Mouse (Mus musculus): Measurements from ENCODE around the gene Golga5. TPM values are rescaled to one million over a fixed set of nuclear protein-coding genes. Genes with fewer than 3 reads are reported as not detected.

Gene Golga5
- polyA plus RNA-seq, 1 experiment from 2014 or later = 24.6 TPM

DNA sequence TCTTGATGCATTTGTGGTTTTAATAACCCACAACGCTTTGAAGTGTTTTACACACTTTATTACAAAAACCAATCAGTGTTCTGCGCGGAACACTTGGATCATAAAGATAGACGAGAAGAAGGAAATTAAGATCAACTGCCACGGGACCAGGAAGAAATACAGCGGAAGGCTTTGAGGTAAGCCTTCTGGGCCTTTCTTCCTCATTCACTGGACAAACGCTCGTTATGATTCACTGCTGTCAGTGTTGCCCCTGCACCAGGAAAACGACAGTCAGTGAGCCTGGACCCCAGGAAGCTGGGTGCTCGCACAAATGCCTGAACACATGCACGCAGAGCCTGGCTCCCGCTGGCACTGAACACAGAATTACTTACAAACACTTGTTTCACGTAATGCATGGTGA lies 48.7 kb downstream of the Golga5 start:
- H3K9ac ChIP-seq (replicated peaks) = no peak overlapping the region
- no peak overlapping the region for H3K27ac ChIP-seq (replicated peaks)
- H3K36me3 ChIP-seq = no peaks in the 10 kb centered on the region
- no peak overlapping the region for H3K4me3 ChIP-seq (replicated peaks)
- no peak overlapping the region for H3K4me2 ChIP-seq
- H3K27me3 ChIP-seq (replicated peaks) = no peaks in the 10 kb centered on the region
- H3K9me3 ChIP-seq (replicated peaks) = no peaks in the 10 kb centered on the region
- ATAC-seq (ENCODE audit: low FRiP score) = no peak
- 54% methylated on average over 13 of the region's 13 CpGs for WGBS
- peaks cover 8% of the 10 kb centered on the region; the same call in 1 of the 2 replicates for H3K4me1 ChIP-seq

DNA sequence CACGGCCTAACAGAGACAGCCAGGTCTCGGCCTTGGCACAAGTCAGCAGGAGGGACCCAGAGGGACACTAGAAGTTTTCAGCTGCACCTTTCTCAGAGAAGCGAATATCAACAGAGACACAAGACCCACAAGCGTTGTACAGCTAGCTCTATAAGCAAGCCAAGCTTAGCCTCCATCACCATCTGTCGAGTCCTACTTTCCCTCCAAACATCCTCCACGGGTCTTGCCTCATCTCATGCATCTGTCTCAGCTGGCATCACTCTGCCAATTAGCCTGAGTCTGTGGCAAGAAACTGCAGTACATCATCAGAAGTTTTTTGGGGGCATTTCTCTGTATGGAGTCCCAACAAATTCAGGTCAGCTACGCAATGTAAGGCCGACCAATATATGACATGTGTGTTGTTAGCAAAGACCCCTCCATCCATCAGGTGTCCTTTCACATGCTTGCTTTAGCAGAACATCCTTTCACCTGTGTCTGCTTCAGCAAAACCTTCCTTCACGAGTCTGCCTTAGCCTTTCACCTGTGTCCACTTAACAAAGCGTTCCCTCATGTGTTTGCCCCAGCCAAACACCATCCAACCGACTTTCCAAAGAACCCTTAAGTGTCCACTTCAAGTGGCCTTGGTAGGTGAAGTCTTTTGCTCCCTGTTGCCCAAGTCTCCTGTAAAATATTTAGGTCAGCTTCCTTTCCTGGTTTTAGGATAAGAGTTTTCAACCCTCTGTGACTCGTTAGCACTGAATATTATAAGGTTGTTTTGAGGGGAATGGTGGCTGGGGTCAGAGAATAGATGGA lies 51.2 kb downstream of the Golga5 start:
- Histone ChIP-seq H3K9ac (replicated peaks) (no peak overlapping the region), H3K9me3 (replicated peaks) (no peaks in the 10 kb centered on the region), H3K4me3 (replicated peaks) (no peak overlapping the region), H3K27me3 (replicated peaks) (no peaks in the 10 kb centered on the region), H3K4me2 (no peak overlapping the region), H3K27ac (replicated peaks) (no peak overlapping the region), H3K4me1 (peaks cover 8% of the 10 kb centered on the region; the same call in 1 of the 2 replicates), H3K36me3 (no peaks in the 10 kb centered on the region)
- ATAC-seq (ENCODE audit: low FRiP score) = no peak
- WGBS = 90% methylated on average over 12 of the region's 12 CpGs

DNA sequence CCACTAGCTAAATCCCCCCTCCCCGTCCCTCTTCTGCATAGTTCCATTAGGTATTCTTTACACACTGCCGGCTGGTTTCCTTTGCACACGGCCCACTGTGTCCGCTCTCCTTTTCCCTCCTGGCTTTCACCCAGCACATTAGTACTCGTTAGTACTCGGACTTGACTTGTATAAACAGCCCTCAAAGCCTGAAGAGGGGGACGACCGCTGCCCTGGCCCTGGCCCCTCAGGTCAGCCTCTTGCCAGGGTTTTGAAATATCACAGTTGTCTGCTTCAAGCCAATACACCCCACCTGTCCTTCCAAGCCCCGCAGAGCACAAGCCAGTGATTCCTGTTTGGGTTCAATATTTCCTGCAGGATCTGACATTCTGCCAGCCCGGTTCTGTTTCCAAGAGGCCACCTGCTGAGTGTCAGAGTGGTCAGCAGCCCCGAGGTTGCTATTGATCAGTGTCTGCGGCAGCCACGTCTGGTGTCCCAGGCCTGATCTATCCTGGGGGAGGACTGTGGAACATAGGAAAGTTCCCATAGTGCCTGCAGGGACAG lies 52.9 kb downstream of the Golga5 start:
- Histone ChIP-seq H3K4me3 (replicated peaks) (no peak overlapping the region), H3K4me2 (no peak overlapping the region), H3K9me3 (replicated peaks) (no peaks in the 10 kb centered on the region), H3K27ac (replicated peaks) (no peak overlapping the region), H3K9ac (replicated peaks) (no peak overlapping the region), H3K27me3 (replicated peaks) (no peaks in the 10 kb centered on the region), H3K36me3 (no peaks in the 10 kb centered on the region), H3K4me1 (peaks cover 8% of the 10 kb centered on the region; the same call in 1 of the 2 replicates)
- no peak; the same call in 1 of the 2 replicates for ATAC-seq (ENCODE audit: low FRiP score)
- 35% methylated on average over 13 of the region's 13 CpGs for WGBS

DNA sequence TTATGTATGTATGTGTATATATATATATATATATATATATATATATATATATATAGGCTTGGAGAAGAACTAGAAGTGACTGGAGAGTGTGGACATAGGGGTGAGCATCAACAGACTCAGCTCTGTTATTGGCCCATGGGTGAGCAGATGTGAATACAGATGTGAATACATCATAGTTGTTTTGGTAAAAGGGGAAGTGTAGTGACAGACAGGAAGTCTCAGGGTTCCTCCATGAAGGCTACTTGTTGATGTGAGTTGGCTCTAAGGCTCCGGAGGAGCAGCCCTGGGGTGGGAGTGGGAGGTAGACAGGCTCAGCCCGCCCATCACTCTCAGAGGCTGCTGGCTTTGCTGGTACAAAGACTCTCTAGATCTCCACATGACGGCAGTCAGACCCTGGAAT lies 55.3 kb downstream of the Golga5 start:
- Histone ChIP-seq H3K4me3 (replicated peaks) (no peak overlapping the region), H3K9me3 (replicated peaks) (no peaks in the 10 kb centered on the region), H3K27ac (replicated peaks) (no peak overlapping the region), H3K36me3 (no peaks in the 10 kb centered on the region), H3K4me1 (peaks cover 8% of the 10 kb centered on the region; the same call in 1 of the 2 replicates), H3K9ac (replicated peaks) (no peak overlapping the region), H3K27me3 (replicated peaks) (no peaks in the 10 kb centered on the region), H3K4me2 (no peak overlapping the region)
- no peak for ATAC-seq (ENCODE audit: low FRiP score)
- 61% methylated on average over 3 of the region's 3 CpGs for WGBS

GRCm38 (mm10) chr12:102524760-102525159 lies 55.8 kb downstream of the Golga5 start:
- no peak for ATAC-seq (ENCODE audit: low FRiP score)
- H3K27me3 ChIP-seq (replicated peaks) = no peaks in the 10 kb centered on the region
- peaks cover 8% of the 10 kb centered on the region; the same call in 1 of the 2 replicates for H3K4me1 ChIP-seq
- 23% methylated on average over 6 of the region's 6 CpGs for WGBS
- H3K4me3 ChIP-seq (replicated peaks) = no peak overlapping the region
- H3K27ac ChIP-seq (replicated peaks) = no peak overlapping the region
- no peak overlapping the region for H3K4me2 ChIP-seq
- H3K36me3 ChIP-seq = no peaks in the 10 kb centered on the region
- H3K9ac ChIP-seq (replicated peaks) = no peak overlapping the region
- H3K9me3 ChIP-seq (replicated peaks) = no peaks in the 10 kb centered on the region

DNA sequence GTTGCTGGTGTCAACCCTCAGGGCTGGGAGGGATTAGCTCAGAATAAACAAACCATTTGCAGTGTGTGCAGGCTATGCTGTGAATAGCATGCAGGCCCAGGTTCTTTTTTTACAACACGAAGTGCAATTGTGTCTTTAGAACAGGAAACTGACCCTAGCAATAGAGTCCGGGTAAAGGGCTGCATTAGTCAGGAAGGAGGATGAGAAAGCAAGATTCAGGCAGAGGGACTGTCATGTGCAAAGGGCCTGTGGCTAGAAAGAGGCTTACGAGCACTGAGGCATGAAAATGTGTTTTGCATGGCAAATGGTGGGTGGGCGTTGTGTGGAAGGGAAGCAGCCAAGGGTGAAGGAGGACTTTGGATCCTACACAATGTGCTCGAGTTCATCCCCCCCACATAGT lies 59.1 kb downstream of the Golga5 start:
- Histone ChIP-seq H3K27ac (replicated peaks) (no peak overlapping the region), H3K4me2 (no peak overlapping the region), H3K4me3 (replicated peaks) (no peak overlapping the region), H3K9me3 (replicated peaks) (no peaks in the 10 kb centered on the region), H3K4me1 (no peaks in the 10 kb centered on the region), H3K36me3 (no peaks in the 10 kb centered on the region), H3K9ac (replicated peaks) (no peak overlapping the region), H3K27me3 (replicated peaks) (no peaks in the 10 kb centered on the region)
- no peak for ATAC-seq (ENCODE audit: low FRiP score)
- 71% methylated on average over 5 of the region's 5 CpGs for WGBS

GRCm38 (mm10) chr12:102535796-102536195 lies 66.9 kb downstream of the Golga5 start:
- no peaks in the 10 kb centered on the region for H3K36me3 ChIP-seq
- H3K9me3 ChIP-seq (replicated peaks) = no peaks in the 10 kb centered on the region
- WGBS = 43% methylated on average over 1 of the region's 1 CpGs
- ATAC-seq (ENCODE audit: low FRiP score) = no peak
- H3K27ac ChIP-seq (replicated peaks) = no peak overlapping the region
- H3K4me3 ChIP-seq (replicated peaks) = no peak overlapping the region
- no peak overlapping the region for H3K4me2 ChIP-seq
- no peaks in the 10 kb centered on the region for H3K27me3 ChIP-seq (replicated peaks)
- H3K4me1 ChIP-seq = no peaks in the 10 kb centered on the region
- H3K9ac ChIP-seq (replicated peaks) = no peak overlapping the region

DNA sequence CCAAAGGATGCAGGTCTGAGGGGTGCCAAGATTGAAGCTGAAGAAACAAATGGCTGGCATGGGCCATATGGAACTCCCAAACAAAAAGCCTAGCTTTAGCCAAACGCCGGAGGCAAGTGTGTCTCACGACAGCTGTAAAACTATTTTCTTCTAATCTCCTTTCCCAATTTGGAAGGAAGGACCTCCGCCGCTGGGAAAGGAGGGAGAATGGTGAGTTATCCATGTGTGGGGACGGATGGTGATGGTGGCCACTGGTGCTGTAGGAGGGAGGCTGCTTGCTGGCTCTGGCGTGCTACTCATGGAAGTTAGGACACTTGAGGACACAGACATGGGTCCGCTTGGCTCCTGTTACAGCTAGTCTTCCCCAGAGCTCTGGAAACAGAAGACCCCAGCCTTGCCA lies 71.3 kb downstream of the Golga5 start:
- H3K27ac ChIP-seq (replicated peaks) = no peak overlapping the region
- H3K4me1 ChIP-seq = no peaks in the 10 kb centered on the region
- H3K36me3 ChIP-seq = no peaks in the 10 kb centered on the region
- H3K9me3 ChIP-seq (replicated peaks) = no peaks in the 10 kb centered on the region
- no peak overlapping the region for H3K4me2 ChIP-seq
- no peak overlapping the region for H3K4me3 ChIP-seq (replicated peaks)
- 66% methylated on average over 8 of the region's 8 CpGs for WGBS
- ATAC-seq (ENCODE audit: low FRiP score) = no peak
- H3K9ac ChIP-seq (replicated peaks) = no peak overlapping the region
- H3K27me3 ChIP-seq (replicated peaks) = no peaks in the 10 kb centered on the region

DNA sequence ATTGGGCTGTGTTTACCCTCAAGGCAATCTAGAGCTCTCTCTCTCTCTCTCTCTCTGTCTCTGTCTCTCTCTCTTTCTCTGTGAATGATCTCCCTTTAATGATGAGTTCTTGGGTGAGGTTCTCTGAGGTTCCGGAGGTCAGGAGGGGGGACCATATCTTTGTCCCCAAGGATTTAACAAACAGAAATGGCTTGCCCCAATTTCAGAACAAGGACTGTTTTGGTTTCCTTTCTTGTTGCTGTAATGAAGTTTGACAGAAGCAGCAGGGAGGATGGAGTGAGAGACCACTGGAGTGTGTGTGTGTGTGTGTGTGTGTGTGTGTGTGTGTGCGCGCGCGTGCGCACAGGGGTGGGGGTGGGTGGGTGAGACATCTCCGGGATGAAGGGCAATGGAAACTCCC lies 72.2 kb downstream of the Golga5 start:
- 94% methylated on average over 7 of the region's 7 CpGs for WGBS
- Histone ChIP-seq H3K27me3 (replicated peaks) (no peaks in the 10 kb centered on the region), H3K4me2 (no peak overlapping the region), H3K9ac (replicated peaks) (no peak overlapping the region), H3K9me3 (replicated peaks) (no peaks in the 10 kb centered on the region), H3K36me3 (no peaks in the 10 kb centered on the region), H3K4me3 (replicated peaks) (no peak overlapping the region), H3K4me1 (no peaks in the 10 kb centered on the region), H3K27ac (replicated peaks) (no peak overlapping the region)
- ATAC-seq (ENCODE audit: low FRiP score) = no peak

DNA sequence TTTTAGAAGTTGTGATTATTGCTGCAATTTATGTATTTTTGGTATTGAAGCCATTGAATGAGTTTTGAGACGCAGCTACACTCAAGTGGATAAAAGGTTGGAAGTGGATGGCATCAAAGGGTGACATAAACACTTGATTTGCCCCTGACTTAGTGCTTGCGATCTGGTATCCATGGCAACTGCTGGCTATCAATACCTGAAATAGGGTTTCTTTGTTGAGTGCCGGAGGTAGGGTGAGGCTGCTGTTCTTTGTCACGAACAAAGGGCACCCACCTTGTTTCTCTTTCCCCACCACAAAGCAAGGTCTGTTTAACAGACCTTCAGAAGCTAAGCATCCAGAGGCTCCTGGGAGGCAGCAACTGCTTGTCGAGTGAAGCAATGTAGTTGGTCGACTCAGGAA lies 76.2 kb downstream of the Golga5 start:
- Histone ChIP-seq H3K9me3 (replicated peaks) (no peaks in the 10 kb centered on the region), H3K9ac (replicated peaks) (no peak overlapping the region), H3K4me1 (no peaks in the 10 kb centered on the region), H3K27me3 (replicated peaks) (no peaks in the 10 kb centered on the region), H3K36me3 (no peaks in the 10 kb centered on the region), H3K27ac (replicated peaks) (no peak overlapping the region), H3K4me2 (no peak overlapping the region), H3K4me3 (replicated peaks) (no peak overlapping the region)
- WGBS = 51% methylated on average over 6 of the region's 6 CpGs
- ATAC-seq (ENCODE audit: low FRiP score) = no peak

Measured in neural tube, embryonic 15.5 days (tissue).